Mouse (Mus musculus) heart, embryonic 10.5 days (tissue): ENCODE data around the gene C130026I21Rik. TPM values are rescaled to one million over a fixed set of nuclear protein-coding genes. Genes with fewer than 3 reads are reported as not detected.
"Not testable (repeated sequence)": the region's sequence is repeated elsewhere in the genome, so short reads cannot be mapped to it uniquely, and the experiment has no call there.

Experiments used
- DNase-seq: peaks from one replicate; pipeline ENCODE4 v3.0.0-alpha.2; 2017; ENCODE audit warnings: low spot score
- H3K27ac ChIP-seq: fragments of 300-500 bp; sonication (generic); 2 replicates; pipeline ENCODE4 v1.5.1; 2016; ENCODE audit warnings: mild to moderate bottlenecking
- H3K27me3 ChIP-seq: fragments of 300-500 bp; sonication (generic); 2 replicates; pipeline ENCODE4 v1.6.1; 2016; ENCODE audit warnings: mild to moderate bottlenecking; ENCODE audit not compliant: poor library complexity, insufficient read depth, severe bottlenecking
- H3K36me3 ChIP-seq: fragments of 300-500 bp; sonication (generic); 2 replicates; pipeline ENCODE4 v1.6.1; 2016; ENCODE audit warnings: mild to moderate bottlenecking, moderate library complexity
- H3K4me1 ChIP-seq: fragments of 300-500 bp; sonication (generic); 2 replicates; pipeline ENCODE4 v1.6.1; 2016; ENCODE audit warnings: mild to moderate bottlenecking
- H3K4me3 ChIP-seq: fragments of 300-500 bp; sonication (generic); 2 replicates; pipeline ENCODE4 v1.5.1; 2016; ENCODE audit warnings: mild to moderate bottlenecking, moderate library complexity
- H3K9me3 ChIP-seq: fragments of 300-500 bp; sonication (generic); 2 replicates; pipeline ENCODE4 v1.6.1; 2016; ENCODE audit warnings: mild to moderate bottlenecking, moderate library complexity
- WGBS: fragments of 180-500 bp; shearing (Covaris S2); methylation state at CpG from one replicate; pipeline ENCODE4 v1.1.7; 2016; 5-methylcytosine and 5-hydroxymethylcytosine counted together
- polyA plus RNA-seq: library from polyadenylated mRNA; unstranded; fragments of >200 nt; fragmentation: Nextera tagmentation; extraction: Ambion mirVana; gene quantifications from 2 replicates; pipeline ENCODE4 v1.2.1, GENCODE M21; 2016

C130026I21Rik gene
- polyA plus RNA-seq, 1 experiment from 2014 or later, result not detected

GRCm38 (mm10) chr1:85073099-85073498 lies 197.3 kb downstream of the C130026I21Rik start:
- not testable (repeated sequence) for H3K27me3 ChIP-seq, H3K9me3 ChIP-seq, H3K4me3 ChIP-seq, H3K4me1 ChIP-seq, H3K36me3 ChIP-seq, DNase-seq, H3K27ac ChIP-seq
- 58% methylated on average over 3 of the region's 3 CpGs for WGBS

DNA sequence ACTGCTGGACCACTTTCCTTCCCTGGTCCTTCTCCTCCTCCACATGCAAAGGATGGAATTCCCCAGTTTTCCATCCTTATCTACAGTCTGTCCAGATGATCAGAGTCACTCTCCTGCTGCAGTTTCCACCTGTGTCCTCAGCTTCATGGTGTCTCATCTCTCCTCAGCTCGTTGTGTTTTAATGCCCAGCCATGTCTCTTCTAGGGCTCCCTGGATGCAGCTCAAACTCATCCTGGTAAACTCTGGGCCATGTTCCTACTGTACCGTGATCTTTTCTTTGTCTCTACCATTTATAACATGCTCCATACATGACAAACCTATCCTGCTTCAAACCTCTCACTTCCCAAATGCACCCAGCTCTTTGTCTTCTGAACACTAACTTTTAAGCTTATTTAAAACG lies 198.7 kb downstream of the C130026I21Rik start:
- H3K4me1 ChIP-seq, H3K27me3 ChIP-seq: not testable (repeated sequence)
- WGBS, result 60% methylated on average over 3 of the region's 3 CpGs

DNA sequence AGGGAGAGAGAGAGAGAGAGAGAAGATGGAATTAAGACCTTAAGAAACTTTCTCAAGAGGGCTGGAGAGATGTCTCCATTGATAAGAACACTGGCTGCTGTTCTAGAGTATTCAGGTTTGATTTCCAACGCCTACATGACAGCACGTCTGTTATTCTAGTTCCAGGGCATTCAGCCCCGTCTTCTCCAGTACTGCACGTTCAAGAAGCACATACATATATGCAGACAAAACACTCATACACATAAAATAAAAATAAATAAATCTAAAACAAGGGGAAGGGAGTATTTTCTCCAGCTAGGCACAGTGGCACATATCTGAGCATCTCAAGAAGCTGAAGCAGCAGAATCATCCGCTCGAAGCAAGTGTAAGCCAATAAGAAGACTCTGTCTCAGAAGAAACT lies 234.6 kb downstream of the C130026I21Rik start:
- H3K4me1 ChIP-seq, H3K27me3 ChIP-seq, H3K9me3 ChIP-seq, DNase-seq, H3K27ac ChIP-seq, H3K4me3 ChIP-seq, H3K36me3 ChIP-seq: not testable (repeated sequence)
- 73% methylated on average over 6 of the region's 6 CpGs for WGBS

More for the DNA sequence above, 198.7 kb downstream of the C130026I21Rik start:
- H3K9me3 ChIP-seq, H3K36me3 ChIP-seq, H3K27ac ChIP-seq, H3K4me3 ChIP-seq: not testable (repeated sequence)
- DNase-seq, result peak; percentile 42

GRCm38 (mm10) chr1:85034394-85034793 lies 236.0 kb downstream of the C130026I21Rik start:
- DNase-seq, H3K4me3 ChIP-seq, H3K9me3 ChIP-seq, H3K4me1 ChIP-seq, H3K36me3 ChIP-seq, H3K27ac ChIP-seq, H3K27me3 ChIP-seq: not testable (repeated sequence)
- WGBS, result 85% methylated on average over 3 of the region's 4 CpGs

DNA sequence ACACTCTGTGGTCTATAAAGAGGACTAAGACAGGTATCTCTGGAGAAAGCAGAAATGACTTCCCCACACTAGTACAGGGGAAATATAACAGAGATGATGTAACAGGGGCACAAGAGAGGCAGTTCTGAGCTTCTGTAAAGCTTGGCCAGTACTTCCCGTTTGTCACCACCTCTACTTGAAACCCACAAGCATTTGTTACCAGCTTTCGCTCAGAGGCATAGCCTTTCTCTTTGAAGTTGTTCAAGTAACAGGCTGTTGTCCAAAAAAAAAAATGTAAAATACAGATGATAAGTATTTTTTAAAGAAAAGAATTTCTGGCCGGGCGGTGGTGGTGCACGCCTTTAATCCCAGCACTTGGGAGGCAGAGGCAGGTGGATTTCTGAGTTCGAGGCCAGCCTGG lies 236.8 kb downstream of the C130026I21Rik start:
- H3K27me3 ChIP-seq, H3K9me3 ChIP-seq, DNase-seq, H3K4me3 ChIP-seq, H3K36me3 ChIP-seq, H3K4me1 ChIP-seq, H3K27ac ChIP-seq: not testable (repeated sequence)
- 87% methylated on average over 5 of the region's 6 CpGs for WGBS

- H3K4me1 ChIP-seq, H3K27me3 ChIP-seq, H3K9me3 ChIP-seq, H3K27ac ChIP-seq, DNase-seq, H3K36me3 ChIP-seq, H3K4me3 ChIP-seq: not testable (repeated sequence)
- 70% methylated on average over 13 of the region's 14 CpGs for WGBS
Measured at GRCm38 (mm10) chr1:85030211-85030610, 240.2 kb downstream of the C130026I21Rik start.

DNA sequence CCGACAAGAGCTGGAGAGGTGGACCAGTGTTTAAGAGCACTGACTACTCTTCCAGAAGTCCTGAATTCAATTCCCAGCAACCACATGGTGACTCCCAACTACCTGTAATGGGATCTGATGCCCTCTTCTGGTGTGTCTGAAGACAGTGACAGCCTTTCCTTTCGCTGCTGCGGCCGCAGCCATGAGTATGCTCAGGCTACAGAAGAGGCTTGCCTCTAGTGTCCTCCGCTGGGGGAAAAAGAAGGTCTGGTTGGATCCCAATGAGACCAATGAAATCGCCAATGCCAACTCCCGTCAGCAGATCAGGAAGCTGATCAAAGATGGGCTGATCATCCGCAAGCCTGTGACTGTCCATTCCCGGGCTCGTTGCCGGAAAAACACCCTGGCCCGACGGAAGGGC lies 258.4 kb downstream of the C130026I21Rik start:
- 86% methylated on average over 13 of the region's 13 CpGs for WGBS
- H3K9me3 ChIP-seq, H3K27me3 ChIP-seq, DNase-seq, H3K4me3 ChIP-seq, H3K27ac ChIP-seq, H3K4me1 ChIP-seq, H3K36me3 ChIP-seq: not testable (repeated sequence)

GRCm38 (mm10) chr1:85010947-85011346 lies 259.4 kb downstream of the C130026I21Rik start:
- H3K4me1 ChIP-seq, H3K36me3 ChIP-seq, H3K4me3 ChIP-seq, H3K27ac ChIP-seq, DNase-seq, H3K9me3 ChIP-seq, H3K27me3 ChIP-seq: not testable (repeated sequence)
- 73% methylated on average over 3 of the region's 3 CpGs for whole genome bisulfite sequencing

DNA sequence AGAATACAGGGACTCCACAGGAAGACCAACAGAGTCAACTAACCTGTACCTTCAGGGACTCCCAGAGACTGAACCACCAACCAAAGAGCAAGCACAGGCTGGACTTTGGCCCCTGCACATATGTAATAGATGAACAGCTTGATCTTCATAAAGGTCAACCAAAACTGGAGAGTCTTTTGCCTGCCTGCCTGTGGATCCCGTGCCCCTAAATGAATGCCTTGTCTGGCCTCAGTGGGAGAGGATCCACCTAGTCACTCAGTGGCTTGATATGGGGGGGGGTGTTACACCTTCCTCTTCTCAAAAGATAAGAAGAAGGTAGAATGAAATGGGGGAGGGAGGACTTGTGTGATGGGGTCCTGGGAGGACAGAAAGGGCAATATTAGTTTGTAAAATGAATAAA lies 262.6 kb downstream of the C130026I21Rik start:
- not testable (repeated sequence) for H3K9me3 ChIP-seq, H3K4me3 ChIP-seq, H3K27me3 ChIP-seq, H3K4me1 ChIP-seq, H3K27ac ChIP-seq, H3K36me3 ChIP-seq
- WGBS, result 58% methylated on average over 1 of the region's 1 CpGs
- DNase-seq, result peak; percentile 54

GRCm38 (mm10) chr1:84999241-84999640 lies 271.1 kb downstream of the C130026I21Rik start:
- not testable (repeated sequence) for H3K4me3 ChIP-seq, DNase-seq, H3K27me3 ChIP-seq, H3K27ac ChIP-seq, H3K4me1 ChIP-seq, H3K9me3 ChIP-seq, H3K36me3 ChIP-seq
- 89% methylated on average over 6 of the region's 12 CpGs for WGBS

GRCm38 (mm10) chr1:84996305-84996704 lies 274.1 kb downstream of the C130026I21Rik start:
- not testable (repeated sequence) for H3K36me3 ChIP-seq, DNase-seq, H3K4me1 ChIP-seq, H3K27ac ChIP-seq, H3K27me3 ChIP-seq, H3K9me3 ChIP-seq, H3K4me3 ChIP-seq
- WGBS, result 76% methylated on average over 5 of the region's 9 CpGs

DNA sequence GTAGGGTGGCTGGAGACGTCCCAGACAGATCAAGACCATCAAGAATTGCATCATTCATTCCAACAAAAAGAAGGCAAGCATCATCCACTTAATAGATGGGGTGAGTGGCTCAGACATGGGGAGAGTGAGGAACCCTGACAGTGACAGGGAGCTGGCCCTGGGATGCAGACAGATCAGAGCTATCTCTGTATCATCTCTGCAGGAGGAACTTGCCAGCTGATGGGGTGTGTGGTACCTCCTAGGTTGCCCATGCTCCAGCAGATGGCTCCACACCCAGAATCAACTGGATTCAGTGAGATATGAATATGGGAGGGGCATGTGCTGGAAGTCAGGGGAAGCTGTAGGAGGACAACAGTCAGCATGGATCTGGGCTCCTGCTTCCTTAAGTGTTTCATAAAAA lies 275.9 kb downstream of the C130026I21Rik start:
- WGBS, result no CpG with 5 or more reads among the region's 1 CpGs
- not testable (repeated sequence) for H3K27me3 ChIP-seq, DNase-seq, H3K9me3 ChIP-seq, H3K4me1 ChIP-seq, H3K4me3 ChIP-seq, H3K36me3 ChIP-seq, H3K27ac ChIP-seq

DNA sequence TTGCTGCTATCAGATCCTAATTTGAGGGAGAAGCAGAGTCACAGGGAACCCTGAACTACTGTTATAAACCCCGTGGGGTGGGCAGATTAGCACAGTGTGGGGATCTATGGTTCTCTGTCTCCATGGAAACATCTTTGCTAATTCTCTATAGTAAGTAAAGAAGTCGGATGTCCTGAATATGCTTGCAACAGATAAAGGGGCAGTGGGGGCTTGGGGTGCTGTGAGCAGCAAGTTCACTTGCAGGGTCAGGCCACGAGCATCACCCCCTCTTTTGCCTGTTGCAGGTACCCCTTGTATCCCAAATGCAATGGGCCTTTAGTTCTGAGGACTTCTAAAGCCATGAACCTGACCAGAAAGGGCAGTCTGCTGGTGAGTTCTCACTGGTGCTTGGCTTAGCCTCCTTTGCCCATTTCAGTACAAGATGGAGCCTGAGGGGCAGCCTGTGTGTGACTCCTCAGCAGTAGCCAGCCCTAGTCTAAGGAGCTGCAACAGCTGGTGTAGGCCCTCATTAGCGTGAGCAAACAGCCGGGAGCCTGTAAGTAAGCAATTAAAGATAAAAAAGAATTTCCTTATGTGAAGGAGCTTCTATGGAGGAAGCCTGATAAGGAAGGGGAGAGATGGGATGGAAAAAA lies 276.6 kb downstream of the C130026I21Rik start:
- WGBS, result 50% methylated on average over 2 of the region's 5 CpGs
- not testable (repeated sequence) for H3K27me3 ChIP-seq, H3K4me1 ChIP-seq, H3K27ac ChIP-seq, H3K36me3 ChIP-seq, DNase-seq, H3K9me3 ChIP-seq, H3K4me3 ChIP-seq

DNA sequence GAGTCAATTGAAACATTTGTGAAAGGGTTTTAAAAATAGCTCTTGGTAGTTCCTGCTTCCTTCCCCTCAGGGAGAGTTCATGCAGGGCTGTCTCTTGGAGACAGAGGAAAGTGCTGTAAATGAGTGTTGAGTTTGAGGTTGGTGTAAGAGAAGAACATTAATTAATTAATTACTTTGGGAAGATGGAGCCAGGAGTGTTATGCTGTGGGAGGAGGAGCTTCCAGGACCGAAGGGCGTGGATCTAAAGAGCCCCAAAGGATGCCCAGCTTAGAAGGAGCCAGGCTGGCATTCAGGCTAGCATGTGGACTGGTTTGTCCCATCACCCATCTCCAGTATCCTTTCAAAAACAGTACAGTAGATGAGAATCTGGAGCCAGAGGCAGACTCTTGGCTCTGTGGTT lies 277.1 kb downstream of the C130026I21Rik start:
- not testable (repeated sequence) for H3K4me3 ChIP-seq, H3K27ac ChIP-seq, DNase-seq, H3K27me3 ChIP-seq, H3K4me1 ChIP-seq, H3K9me3 ChIP-seq, H3K36me3 ChIP-seq
- no CpG with 5 or more reads among the region's 2 CpGs for WGBS
